Mouse (Mus musculus): ENCODE results near the gene Olfr600. TPM values are rescaled to one million over a fixed set of nuclear protein-coding genes. Genes with fewer than 3 reads are reported as not detected.

Olfr600 gene
- polyA plus RNA-seq, 1 experiment from 2014 or later = not detected

Other genes with a start within 250 kb of the Olfr600 start
- gene Olfr586, start 224.0 kb downstream of the Olfr600 start, polyA plus RNA-seq (2014; fragmentation: Nextera tagmentation; extraction: Ambion mirVana) = not detected in 2 replicates
- not detected in 2 replicates for gene Olfr588-ps1, start 208.8 kb downstream of the Olfr600 start, polyA plus RNA-seq (2014; fragmentation: Nextera tagmentation; extraction: Ambion mirVana)
- not detected in 2 replicates for gene Olfr589, start 193.3 kb downstream of the Olfr600 start, polyA plus RNA-seq (2014; fragmentation: Nextera tagmentation; extraction: Ambion mirVana)
- 0.33 TPM in 1 of 2 replicates, not detected in the other for gene Olfr591, start 171.3 kb downstream of the Olfr600 start, polyA plus RNA-seq (2014; fragmentation: Nextera tagmentation; extraction: Ambion mirVana)
- gene Olfr592, start 164.9 kb downstream of the Olfr600 start, polyA plus RNA-seq (2014; fragmentation: Nextera tagmentation; extraction: Ambion mirVana) = not detected in 2 replicates
- gene Olfr593, start 137.8 kb downstream of the Olfr600 start, polyA plus RNA-seq (2014; fragmentation: Nextera tagmentation; extraction: Ambion mirVana) = not detected in 2 replicates
- gene Olfr594, start 132.7 kb downstream of the Olfr600 start, polyA plus RNA-seq (2014; fragmentation: Nextera tagmentation; extraction: Ambion mirVana) = not detected in 2 replicates
- not detected in 2 replicates for gene Usp17ld, start 97.2 kb downstream of the Olfr600 start, polyA plus RNA-seq (2014; fragmentation: Nextera tagmentation; extraction: Ambion mirVana)
- gene Olfr596, start 44.0 kb downstream of the Olfr600 start, polyA plus RNA-seq (2014; fragmentation: Nextera tagmentation; extraction: Ambion mirVana) = not detected in 2 replicates
- gene Olfr597, start 33.4 kb downstream of the Olfr600 start, polyA plus RNA-seq (2014; fragmentation: Nextera tagmentation; extraction: Ambion mirVana) = not detected in 2 replicates
- not detected in 2 replicates for gene Olfr598, start 26.1 kb downstream of the Olfr600 start, polyA plus RNA-seq (2014; fragmentation: Nextera tagmentation; extraction: Ambion mirVana)
- gene Olfr599, start 13.8 kb downstream of the Olfr600 start, polyA plus RNA-seq (2014; fragmentation: Nextera tagmentation; extraction: Ambion mirVana) = not detected in 2 replicates
- gene Olfr601, start 13.0 kb upstream of the Olfr600 start, polyA plus RNA-seq (2014; fragmentation: Nextera tagmentation; extraction: Ambion mirVana) = not detected in 2 replicates
- not detected in 2 replicates for gene Olfr603, start 36.5 kb upstream of the Olfr600 start, polyA plus RNA-seq (2014; fragmentation: Nextera tagmentation; extraction: Ambion mirVana)
- not detected in 2 replicates for gene Usp17lc, start 65.4 kb upstream of the Olfr600 start, polyA plus RNA-seq (2014; fragmentation: Nextera tagmentation; extraction: Ambion mirVana)
- gene Olfr605, start 95.8 kb upstream of the Olfr600 start, polyA plus RNA-seq (2014; fragmentation: Nextera tagmentation; extraction: Ambion mirVana) = not detected in 2 replicates
- gene Olfr606, start 99.4 kb upstream of the Olfr600 start, polyA plus RNA-seq (2014; fragmentation: Nextera tagmentation; extraction: Ambion mirVana) = not detected in 2 replicates
- gene Olfr607, start 114.5 kb upstream of the Olfr600 start, polyA plus RNA-seq (2014; fragmentation: Nextera tagmentation; extraction: Ambion mirVana) = not detected in 2 replicates
- gene Olfr608, start 120.2 kb upstream of the Olfr600 start, polyA plus RNA-seq (2014; fragmentation: Nextera tagmentation; extraction: Ambion mirVana) = not detected in 2 replicates
- not detected in 2 replicates for gene Olfr609, start 148.4 kb upstream of the Olfr600 start, polyA plus RNA-seq (2014; fragmentation: Nextera tagmentation; extraction: Ambion mirVana)
- 0.18 TPM in 1 of 2 replicates, not detected in the other for gene Olfr610, start 162.5 kb upstream of the Olfr600 start, polyA plus RNA-seq (2014; fragmentation: Nextera tagmentation; extraction: Ambion mirVana)
- not detected in 2 replicates for gene Olfr611, start 171.2 kb upstream of the Olfr600 start, polyA plus RNA-seq (2014; fragmentation: Nextera tagmentation; extraction: Ambion mirVana)
- gene Olfr612, start 193.0 kb upstream of the Olfr600 start, polyA plus RNA-seq (2014; fragmentation: Nextera tagmentation; extraction: Ambion mirVana) = not detected in 2 replicates
- gene Olfr613, start 198.4 kb upstream of the Olfr600 start, polyA plus RNA-seq (2014; fragmentation: Nextera tagmentation; extraction: Ambion mirVana) = not detected in 2 replicates
- 0.06 and 0.14 TPM in 2 replicates for gene Olfr615, start 206.4 kb upstream of the Olfr600 start, polyA plus RNA-seq (2014; fragmentation: Nextera tagmentation; extraction: Ambion mirVana)
- gene Olfr616, start 219.5 kb upstream of the Olfr600 start, polyA plus RNA-seq (2014; fragmentation: Nextera tagmentation; extraction: Ambion mirVana) = not detected in 2 replicates
- gene Olfr617, start 223.4 kb upstream of the Olfr600 start, polyA plus RNA-seq (2014; fragmentation: Nextera tagmentation; extraction: Ambion mirVana) = not detected in 2 replicates
- not detected in 2 replicates for gene Olfr618, start 240.4 kb upstream of the Olfr600 start, polyA plus RNA-seq (2014; fragmentation: Nextera tagmentation; extraction: Ambion mirVana)

Measured in embryonic facial prominence, embryonic 14.5 days (tissue).